Mouse (Mus musculus): ENCODE results near the gene Oprl1. TPM values are rescaled to one million over a fixed set of nuclear protein-coding genes. Genes with fewer than 3 reads are reported as not detected.

The Oprl1 gene
- polyA plus RNA-seq, 1 experiment from 2014 or later, result 0.89 TPM

DNA sequence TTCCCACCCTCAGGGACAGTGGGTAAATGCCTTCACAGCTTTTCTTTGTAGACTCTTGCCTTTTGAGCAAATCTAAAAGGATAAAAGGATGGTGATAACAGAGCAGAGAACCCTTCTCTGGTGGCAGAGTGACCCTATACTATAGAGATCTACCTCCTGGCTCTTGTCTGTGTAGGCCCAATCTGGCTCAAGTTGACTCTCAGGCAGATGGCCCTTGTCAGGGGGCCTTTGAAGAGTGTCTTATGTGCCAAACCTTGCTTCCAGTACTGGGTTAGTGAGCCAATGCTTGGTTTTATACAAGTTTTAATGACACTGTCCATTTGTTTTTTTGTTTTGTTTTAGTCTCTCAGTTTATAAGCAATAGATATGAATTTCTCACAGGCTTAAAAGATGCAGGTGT lies 6.4 kb downstream of the Oprl1 start:
- Histone ChIP-seq H3K4me1 (ENCODE audit: insufficient read depth) (no peaks in the 10 kb centered on the region), H3K9ac (no peak overlapping the region), H3K27ac (ENCODE audit: low read depth) (no peak overlapping the region), H3K27me3 (ENCODE audit: insufficient read depth, low read length) (no peaks in the 10 kb centered on the region), H3K4me2 (no peak overlapping the region), H3K9me3 (ENCODE audit: low read depth, low read length) (no peaks in the 10 kb centered on the region), H3K36me3 (ENCODE audit: insufficient read depth) (no peaks in the 10 kb centered on the region), H3K4me3 (ENCODE audit: low read depth, low read length) (no peak overlapping the region)
- ATAC-seq (ENCODE audit: insufficient read depth) (no peak), DNase-seq (no peak)
- TF ChIP-seq CTCF (IDR thresholded peaks at IDR 0.05; ENCODE audit: low read depth), result no peak

GRCm38 (mm10) chr2:181722213-181722612 lies 7.4 kb downstream of the Oprl1 start:
- H3K9me3 ChIP-seq (ENCODE audit: low read depth, low read length), result no peaks in the 10 kb centered on the region
- ATAC-seq (ENCODE audit: insufficient read depth) (0 out of 2 replicates have a peak, but pooled peaks have one; percentile 28), DNase-seq (peak; percentile 65)
- WGBS, result 18% methylated on average over 3 of the region's 3 CpGs
- H3K27me3 ChIP-seq (ENCODE audit: insufficient read depth, low read length), result no peaks in the 10 kb centered on the region
- no peaks in the 10 kb centered on the region for H3K36me3 ChIP-seq (ENCODE audit: insufficient read depth)
- H3K4me1 ChIP-seq (ENCODE audit: insufficient read depth), result no peaks in the 10 kb centered on the region
- no peak overlapping the region for H3K4me3 ChIP-seq (ENCODE audit: low read depth, low read length)
- H3K27ac ChIP-seq (ENCODE audit: low read depth), result no peak overlapping the region
- peak; percentile 69 for TF ChIP-seq CTCF (IDR thresholded peaks at IDR 0.05; ENCODE audit: low read depth)
- H3K4me2 ChIP-seq, result no peak overlapping the region
- no peak overlapping the region for H3K9ac ChIP-seq

GRCm38 (mm10) chr2:181727659-181728262 lies 12.9 kb downstream of the Oprl1 start:
- Histone ChIP-seq H3K9ac (no peak overlapping the region), H3K4me2 (no peak overlapping the region), H3K27ac (ENCODE audit: low read depth) (no peak overlapping the region), H3K4me3 (ENCODE audit: low read depth, low read length) (no peak overlapping the region), H3K9me3 (ENCODE audit: low read depth, low read length) (no peaks in the 10 kb centered on the region), H3K4me1 (ENCODE audit: insufficient read depth) (no peaks in the 10 kb centered on the region), H3K27me3 (ENCODE audit: insufficient read depth, low read length) (no peaks in the 10 kb centered on the region), H3K36me3 (ENCODE audit: insufficient read depth) (no peaks in the 10 kb centered on the region)
- no peak for ATAC-seq (ENCODE audit: insufficient read depth)
- TF ChIP-seq CTCF (IDR thresholded peaks at IDR 0.05; ENCODE audit: low read depth), result no peak
- WGBS, result 52% methylated on average over 9 of the region's 9 CpGs
- DNase-seq, result no peak

GRCm38 (mm10) chr2:181730051-181730450 lies 15.2 kb downstream of the Oprl1 start:
- H3K4me1 ChIP-seq (ENCODE audit: insufficient read depth), result no peaks in the 10 kb centered on the region
- no peak overlapping the region for H3K27ac ChIP-seq (ENCODE audit: low read depth)
- H3K36me3 ChIP-seq (ENCODE audit: insufficient read depth), result no peaks in the 10 kb centered on the region
- WGBS, result 54% methylated on average over 3 of the region's 3 CpGs
- TF ChIP-seq CTCF (IDR thresholded peaks at IDR 0.05; ENCODE audit: low read depth), result no peak
- no peak overlapping the region for H3K9ac ChIP-seq
- H3K9me3 ChIP-seq (ENCODE audit: low read depth, low read length), result no peaks in the 10 kb centered on the region
- DNase-seq, result no peak
- no peaks in the 10 kb centered on the region for H3K27me3 ChIP-seq (ENCODE audit: insufficient read depth, low read length)
- H3K4me3 ChIP-seq (ENCODE audit: low read depth, low read length), result no peak overlapping the region
- ATAC-seq (ENCODE audit: insufficient read depth), result no peak
- no peak overlapping the region for H3K4me2 ChIP-seq

DNA sequence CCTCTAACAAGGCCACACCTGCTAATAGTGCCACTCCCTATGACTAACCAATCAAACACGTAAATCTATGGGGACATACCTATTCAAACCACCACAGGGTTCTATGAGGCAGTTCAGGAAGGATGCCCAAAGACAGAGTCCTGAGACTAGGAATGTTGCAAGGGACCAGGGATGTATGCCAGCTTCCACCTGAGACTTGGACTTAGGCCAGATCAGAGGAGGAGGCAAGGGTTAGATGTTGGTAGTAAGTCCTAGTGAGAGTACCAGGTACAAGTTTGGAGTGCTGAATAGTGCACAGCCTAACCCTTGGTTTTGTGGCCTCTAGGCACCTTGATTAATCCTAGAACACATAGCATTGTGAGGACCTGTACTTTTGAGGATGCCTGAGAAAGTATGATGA lies 37.8 kb downstream of the Oprl1 start:
- Histone ChIP-seq H3K9me3 (ENCODE audit: low read depth, low read length) (no peaks in the 10 kb centered on the region), H3K36me3 (ENCODE audit: insufficient read depth) (no peaks in the 10 kb centered on the region), H3K27ac (ENCODE audit: low read depth) (no peak overlapping the region), H3K9ac (no peak overlapping the region), H3K27me3 (ENCODE audit: insufficient read depth, low read length) (no peaks in the 10 kb centered on the region), H3K4me3 (ENCODE audit: low read depth, low read length) (no peak overlapping the region), H3K4me2 (no peak overlapping the region), H3K4me1 (ENCODE audit: insufficient read depth) (no peaks in the 10 kb centered on the region)
- DNase-seq (no peak), ATAC-seq (ENCODE audit: insufficient read depth) (no peak)
- WGBS, result 61% methylated on average over 1 of the region's 1 CpGs
- no peak for TF ChIP-seq CTCF (IDR thresholded peaks at IDR 0.05; ENCODE audit: low read depth)

GRCm38 (mm10) chr2:181758147-181758725 lies 43.4 kb downstream of the Oprl1 start:
- H3K4me3 ChIP-seq (ENCODE audit: low read depth, low read length), result no peak overlapping the region
- 63% methylated on average over 2 of the region's 2 CpGs for WGBS
- no peaks in the 10 kb centered on the region for H3K36me3 ChIP-seq (ENCODE audit: insufficient read depth)
- H3K9me3 ChIP-seq (ENCODE audit: low read depth, low read length), result no peaks in the 10 kb centered on the region
- ATAC-seq (ENCODE audit: insufficient read depth) (no peak), DNase-seq (no peak)
- no peak overlapping the region for H3K4me2 ChIP-seq
- no peaks in the 10 kb centered on the region for H3K27me3 ChIP-seq (ENCODE audit: insufficient read depth, low read length)
- no peaks in the 10 kb centered on the region for H3K4me1 ChIP-seq (ENCODE audit: insufficient read depth)
- TF ChIP-seq CTCF (IDR thresholded peaks at IDR 0.05; ENCODE audit: low read depth), result no peak
- H3K27ac ChIP-seq (ENCODE audit: low read depth), result no peak overlapping the region
- no peak overlapping the region for H3K9ac ChIP-seq

DNA sequence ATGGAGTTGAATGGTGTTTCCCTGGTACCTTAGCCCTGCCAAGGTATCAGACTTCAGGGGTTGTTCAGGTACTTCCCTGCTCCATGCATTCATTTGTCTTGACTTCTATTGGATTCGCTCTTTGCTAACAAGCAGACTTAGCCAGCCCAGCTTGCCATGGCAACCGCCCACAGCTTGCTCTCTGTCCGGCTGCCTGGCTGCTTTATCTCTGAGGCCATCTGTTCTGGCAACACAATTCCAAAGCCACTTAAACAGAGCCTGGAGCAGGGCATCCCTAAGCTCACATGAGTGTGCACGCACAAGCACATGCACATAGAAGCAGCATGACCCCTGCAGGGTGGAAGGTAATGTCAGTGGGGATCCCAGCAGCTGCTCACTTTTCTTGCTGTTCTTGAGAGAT lies 44.2 kb downstream of the Oprl1 start:
- Histone ChIP-seq H3K9me3 (ENCODE audit: low read depth, low read length) (no peaks in the 10 kb centered on the region), H3K27ac (ENCODE audit: low read depth) (no peak overlapping the region), H3K4me1 (ENCODE audit: insufficient read depth) (no peaks in the 10 kb centered on the region), H3K9ac (no peak overlapping the region), H3K4me2 (no peak overlapping the region), H3K27me3 (ENCODE audit: insufficient read depth, low read length) (no peaks in the 10 kb centered on the region), H3K36me3 (ENCODE audit: insufficient read depth) (no peaks in the 10 kb centered on the region), H3K4me3 (ENCODE audit: low read depth, low read length) (no peak overlapping the region)
- no peak for TF ChIP-seq CTCF (IDR thresholded peaks at IDR 0.05; ENCODE audit: low read depth)
- WGBS, result 30% methylated on average over 4 of the region's 4 CpGs
- no peak for DNase-seq
- ATAC-seq (ENCODE audit: insufficient read depth), result no peak; the same call in 1 of the 2 replicates

All from lung, embryonic 14.5 days (tissue).